Mouse (Mus musculus): ENCODE data around the gene Lipi. TPM values are rescaled to one million over a fixed set of nuclear protein-coding genes. Genes with fewer than 3 reads are reported as not detected.

Lipi gene
- total RNA-seq (2023): not detected in 2 replicates

DNA sequence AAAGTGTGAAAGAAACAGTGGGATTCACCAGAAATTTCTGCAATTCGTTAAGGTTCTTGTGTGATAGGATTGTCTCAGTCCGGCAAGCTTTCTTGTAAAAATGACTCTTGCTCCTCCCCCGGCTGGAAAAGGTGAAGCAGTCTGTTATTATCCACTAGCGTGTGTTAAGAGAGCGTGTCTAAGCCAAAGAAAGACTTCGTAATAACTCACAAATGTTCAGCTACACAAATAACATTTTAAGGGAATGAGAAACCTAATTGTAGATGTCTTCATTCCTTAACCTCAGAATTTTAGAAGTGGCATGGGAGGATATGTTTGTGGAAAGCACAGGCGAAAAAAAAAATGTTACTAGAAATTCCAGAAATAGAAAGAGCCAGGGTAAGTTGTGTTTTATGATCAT is at the start of gene Lipi:
Gene Lipi (minus strand): TSS at position 101 of the 400 bp plus-strand sequence.

DNA sequence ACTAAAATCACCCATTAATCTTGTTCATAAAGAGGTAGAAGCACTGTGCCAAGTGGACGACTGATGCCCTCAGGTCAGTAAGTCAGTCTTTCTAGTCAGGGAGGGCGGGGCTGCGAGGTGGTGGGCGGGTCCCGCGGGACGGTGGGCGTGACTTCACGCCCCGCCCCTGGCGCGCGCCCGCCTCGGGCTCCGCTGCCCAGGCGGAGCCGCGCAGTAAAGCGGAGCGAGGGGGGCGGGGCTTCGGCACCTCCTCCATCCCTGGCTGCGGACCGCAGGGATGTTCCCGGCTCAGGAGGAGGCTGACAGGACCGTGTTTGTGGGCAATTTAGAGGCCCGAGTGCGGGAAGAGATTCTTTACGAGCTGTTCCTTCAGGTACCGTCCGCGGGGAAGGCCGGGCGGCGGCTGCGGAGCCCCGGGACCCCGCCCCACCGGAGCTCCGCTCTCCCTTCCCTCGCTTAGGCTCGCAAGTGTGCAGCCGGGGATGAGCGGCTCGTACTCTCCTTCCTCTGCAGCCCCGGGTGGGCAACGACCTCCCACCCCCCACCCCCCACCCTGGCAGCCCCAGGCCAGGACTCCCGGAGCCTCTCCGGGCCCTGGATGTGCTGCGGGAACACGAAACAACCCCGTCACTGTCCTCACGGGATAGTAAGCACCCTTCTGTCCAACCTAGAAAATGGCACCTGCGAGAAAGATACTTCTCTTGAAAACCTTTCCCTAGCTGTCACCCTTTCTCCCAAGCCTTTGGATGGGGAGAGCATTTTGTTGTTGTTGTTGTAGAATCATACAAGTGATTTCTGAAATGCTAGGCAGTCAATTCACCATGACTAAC is 7.0 kb upstream of the Lipi start, which contains the start of gene Rbm11:
Gene Rbm11 (plus strand): TSS at position 174 of the 830 bp plus-strand sequence.

Other genes with a start within 250 kb of the Lipi start
- gene Rbm11, start 6.8 kb upstream of the Lipi start, total RNA-seq (2023): not detected in 2 replicates
- gene Hspa13, start 181.0 kb upstream of the Lipi start, total RNA-seq (2023): 36.6 and 42.8 TPM in 2 replicates

Data from neutrophil, adult 65 days (primary cell).